Mouse (Mus musculus) CH12.LX (cell line): ENCODE results near the gene Fbxw17. TPM values are rescaled to one million over a fixed set of nuclear protein-coding genes. Genes with fewer than 3 reads are reported as not detected.
"Not testable (repeated sequence)": the region's sequence is repeated elsewhere in the genome, so short reads cannot be mapped to it uniquely, and the experiment has no call there.

Experiments
- DNase-seq: peaks from one replicate; pipeline ENCODE4 v3.0.0-alpha.2; 2013; ENCODE audit errors: extremely low read depth
- H3K27ac ChIP-seq: 2 replicates; pipeline ENCODE4 v1.5.1; 2012; ENCODE audit warnings: low read depth, mild to moderate bottlenecking, control low read depth, moderate library complexity; ENCODE audit not compliant: insufficient read depth
- H3K27me3 ChIP-seq: replicated peaks from 2 replicates; pipeline ENCODE3; 2012; ENCODE audit warnings: inconsistent platforms
- H3K36me3 ChIP-seq, 2 experiments: replicated peaks in 1 of 2; 2 replicates each; pipeline versions ENCODE3 to v1.6.1; 2012; ENCODE audit warnings: inconsistent platforms in 1 of 2, low read length in 1 of 2, mild to moderate bottlenecking in 1 of 2, mixed read lengths in 1 of 2, moderate library complexity in 1 of 2; ENCODE audit not compliant: control insufficient read depth in 1 of 2, insufficient read depth in 1 of 2
- H3K4me1 ChIP-seq, 2 experiments: 2 replicates each; pipeline ENCODE4 v1.6.1; 2012; ENCODE audit warnings: inconsistent platforms in 1 of 2, moderate library complexity in 1 of 2; ENCODE audit not compliant: insufficient read depth in 2 of 2, control insufficient read depth in 1 of 2
- H3K4me2 ChIP-seq: 2 replicates; pipeline ENCODE4 v1.6.1; 2012; ENCODE audit warnings: low read depth, mild to moderate bottlenecking, control low read depth; ENCODE audit not compliant: poor library complexity, insufficient read depth, severe bottlenecking
- H3K4me3 ChIP-seq, 3 experiments: fragments of 150-350 bp in 1 of 3; sonication (generic) in 1 of 3; replicated peaks in 1 of 3; 2 replicates each; pipeline versions ENCODE3 to v1.5.1; 2011 to 2012; ENCODE audit warnings: low read depth in 2 of 3, low read length in 2 of 3, mild to moderate bottlenecking in 2 of 3, moderate library complexity in 2 of 3, control low read depth in 1 of 3, improper control_type of control experiment in 1 of 3, inconsistent platforms in 1 of 3, mixed read lengths in 1 of 3; ENCODE audit not compliant: poor library complexity in 1 of 3
- H3K79me2 ChIP-seq: replicated peaks from 2 replicates; pipeline ENCODE4 v1.6.1; 2012; ENCODE audit warnings: mild to moderate bottlenecking, moderate library complexity; ENCODE audit not compliant: control insufficient read depth, poor library complexity, insufficient read depth, severe bottlenecking; ENCODE audit errors: extremely low read depth
- H3K9ac ChIP-seq: 2 replicates; pipeline ENCODE4 v1.6.1; 2012; ENCODE audit warnings: low read depth, mild to moderate bottlenecking, control low read depth, moderate library complexity; ENCODE audit not compliant: insufficient read depth
- H3K9me3 ChIP-seq: replicated peaks from 2 replicates; pipeline ENCODE3; 2012; ENCODE audit warnings: low read length, inconsistent platforms, mixed read lengths
- CHD1 ChIP-seq: IDR thresholded peaks from 2 replicates; pipeline ENCODE4 v1.6.1; 2012; ENCODE audit warnings: low read depth, low read length, improper control_type of control experiment, inconsistent platforms
- CHD2 ChIP-seq: IDR thresholded peaks from 2 replicates; pipeline ENCODE4 v1.6.1; 2011; ENCODE audit warnings: low read length, improper control_type of control experiment
- CTCF ChIP-seq, 2 experiments: IDR thresholded peaks in 1 of 2; conservative IDR thresholded peaks in 1 of 2; 2 replicates each; pipeline ENCODE4 v1.5.1; 2011 to 2012; ENCODE audit warnings: low read depth in 2 of 2, low read length in 2 of 2, improper control_type of control experiment in 1 of 2, inconsistent platforms in 1 of 2, mild to moderate bottlenecking in 1 of 2, moderate library complexity in 1 of 2
- EP300 ChIP-seq: IDR thresholded peaks from 2 replicates; pipeline ENCODE4 v1.6.1; 2011; ENCODE audit warnings: low read length, improper control_type of control experiment
- JUND ChIP-seq: conservative IDR thresholded peaks from 2 replicates; pipeline ENCODE4 v1.6.1; 2011; ENCODE audit warnings: low read depth, low read length, improper control_type of control experiment
- MAFK ChIP-seq: IDR thresholded peaks from 2 replicates; pipeline ENCODE4 v1.6.1; 2011; ENCODE audit warnings: low read length, improper control_type of control experiment; ENCODE audit not compliant: insufficient replicate concordance
- MAX ChIP-seq: IDR thresholded peaks from 2 replicates; pipeline ENCODE4 v1.6.1; 2011; ENCODE audit warnings: low read length, improper control_type of control experiment
- MEF2A ChIP-seq: IDR thresholded peaks from 2 replicates; pipeline ENCODE4 v1.6.1; 2014; ENCODE audit warnings: low read depth, mild to moderate bottlenecking, inconsistent platforms, low read length, improper control_type of control experiment, borderline replicate concordance
- NRF1 ChIP-seq: IDR thresholded peaks from 2 replicates; pipeline ENCODE4 v1.6.1; 2014; ENCODE audit warnings: low read depth, mild to moderate bottlenecking, inconsistent platforms, low read length, improper control_type of control experiment, moderate library complexity
- SIN3A ChIP-seq: IDR thresholded peaks from 2 replicates; pipeline ENCODE4 v1.6.1; 2012; ENCODE audit warnings: low read length, improper control_type of control experiment, inconsistent platforms
- SMC3 ChIP-seq: IDR thresholded peaks from 2 replicates; pipeline ENCODE4 v1.6.1; 2011; ENCODE audit warnings: low read depth, low read length, improper control_type of control experiment
- USF1 ChIP-seq: IDR thresholded peaks from 2 replicates; pipeline ENCODE4 v1.6.1; 2014; ENCODE audit warnings: low read depth, mild to moderate bottlenecking, inconsistent platforms, low read length, improper control_type of control experiment
- ZMIZ1 ChIP-seq: IDR thresholded peaks from 2 replicates; pipeline ENCODE4 v1.6.1; 2012; ENCODE audit warnings: low read depth, mild to moderate bottlenecking, inconsistent platforms, low read length, improper control_type of control experiment
- ZNF384 ChIP-seq: IDR thresholded peaks from 2 replicates; pipeline ENCODE4 v1.6.1; 2012; ENCODE audit warnings: low read depth, low read length, improper control_type of control experiment, inconsistent platforms
- dilution Hi-C: fragments of 300-500 bp; cut with MboI; formaldehyde crosslinking; loops from 2 replicates; pipeline ENCODE4 v1.14.3; 2020; ENCODE audit warnings: low sequenced_read_pairs; ENCODE audit not compliant: extremely low pct_unique_long_range_greater_than_20kb, extremely low pct_ligation_motif_present
- in situ Hi-C: fragments of 300-500 bp; cut with MboI; formaldehyde crosslinking; loops from 3 replicates; pipeline ENCODE4 v1.14.3; 2019; ENCODE audit warnings: low sequenced_read_pairs, low pct_ligation_motif_present, low pct_unique_long_range_greater_than_20kb, mixed read lengths
- polyA plus RNA-seq: library from polyadenylated mRNA; unstranded; fragments of >175 nt; gene quantifications from 2 replicates; pipeline ENCODE4 v1.2.1, GENCODE M21; 2012; ENCODE audit warnings: low read depth; ENCODE audit not compliant: insufficient read length
- total RNA-seq, 2 experiments: library from RNA; depleted of rRNA; stranded (reverse); fragments of 300-350 nt in 1 of 2; fragments of >200 nt in 1 of 2; gene quantifications; 2 replicates each; pipeline ENCODE4 v1.2.3; 2012 to 2014

Fbxw17 gene
- total and polyA plus RNA-seq, 3 experiments = 9.6 to 15.4 (median 15.1) TPM

GRCm38 (mm10) chr13:50372934-50373705 lies 44.5 kb upstream of the Fbxw17 start:
- H3K4me3 ChIP-seq, H3K4me2 ChIP-seq, dilution Hi-C loops, H3K79me2 ChIP-seq, H3K36me3 ChIP-seq, H3K27ac ChIP-seq, in situ Hi-C loops, H3K27me3 ChIP-seq, H3K9me3 ChIP-seq, DNase-seq, H3K9ac ChIP-seq, H3K4me1 ChIP-seq: not testable (repeated sequence)

- H3K9ac ChIP-seq, H3K36me3 ChIP-seq, H3K27ac ChIP-seq, in situ Hi-C loops, H3K4me2 ChIP-seq, H3K4me1 ChIP-seq, DNase-seq, H3K27me3 ChIP-seq, H3K4me3 ChIP-seq, H3K79me2 ChIP-seq, H3K9me3 ChIP-seq, dilution Hi-C loops: not testable (repeated sequence)
Observed at GRCm38 (mm10) chr13:50389146-50389545, 28.5 kb upstream of the Fbxw17 start.

GRCm38 (mm10) chr13:50418421-50418820 lies 757 bp downstream of the Fbxw17 start:
- Histone ChIP-seq H3K79me2 (no peaks in the 10 kb centered on the region), H3K27ac (no peak overlapping the region), H3K4me3 (peak overlapping the region; percentile 75 to 87 (median 83)), H3K9ac (peak overlapping the region; percentile 78), H3K4me1 (peaks cover 12 to 26% of the 10 kb centered on the region in 2 experiments; a peak in 3 of 4 replicates), H3K27me3 (no peaks in the 10 kb centered on the region), H3K9me3 (no peaks in the 10 kb centered on the region), H3K4me2 (peak overlapping the region; percentile 94), H3K36me3 (peaks cover 12 to 32% of the 10 kb centered on the region in 2 experiments)
- dilution Hi-C loops = no loop called here
- in situ Hi-C loops = no loop called here
- peak; percentile 11 for DNase-seq
- TF ChIP-seq SIN3A (no peak), ZNF384 (no peak), MAFK (no peak)

GRCm38 (mm10) chr13:50423625-50424209 lies 6.1 kb downstream of the Fbxw17 start:
- Histone ChIP-seq H3K9me3 (no peaks in the 10 kb centered on the region), H3K79me2 (no peaks in the 10 kb centered on the region), H3K4me1 (peaks cover 6 to 21% of the 10 kb centered on the region in 2 experiments; a peak in 3 of 4 replicates), H3K9ac (no peak overlapping the region), H3K36me3 (peaks cover 57 to 85% of the 10 kb centered on the region in 2 experiments), H3K27ac (no peak overlapping the region), H3K4me3 (no peak overlapping the region), H3K4me2 (no peak overlapping the region), H3K27me3 (no peaks in the 10 kb centered on the region)
- no peak for TF ChIP-seq CTCF (conservative IDR thresholded peaks at IDR 0.05 in 1 of 2, IDR thresholded peaks at IDR 0.05 in 1 of 2; ENCODE audit: low read depth in 2 of 2, low read length in 2 of 2)
- no peak for TF ChIP-seq NRF1
- no peak for TF ChIP-seq MAFK
- TF ChIP-seq CHD2 = no peak
- TF ChIP-seq ZMIZ1 = no peak
- no peak for TF ChIP-seq MEF2A
- no peak for TF ChIP-seq USF1
- no peak for TF ChIP-seq CHD1
- TF ChIP-seq JUND = no peak
- TF ChIP-seq EP300 = no peak
- no peak for TF ChIP-seq ZNF384
- no peak for TF ChIP-seq SMC3
- TF ChIP-seq MAX = no peak
- no peak for DNase-seq
- dilution Hi-C loops (no loop called here), in situ Hi-C loops (no loop called here)
